Mouse (Mus musculus): Measurements from ENCODE around the gene Lmo3. TPM values are rescaled to one million over a fixed set of nuclear protein-coding genes. Genes with fewer than 3 reads are reported as not detected.

Lmo3 gene
- polyA plus RNA-seq, 1 experiment from 2014 or later, result 0.93 TPM

GRCm38 (mm10) chr6:138383208-138383607, 198.6 kb downstream of the Lmo3 start:
- Histone ChIP-seq H3K9ac (ENCODE audit: low read depth, low read length) (no peak overlapping the region), H3K36me3 (ENCODE audit: insufficient read depth, low read length) (no peaks in the 10 kb centered on the region), H3K4me2 (ENCODE audit: low read length) (no peak overlapping the region), H3K27ac (no peak overlapping the region), H3K9me3 (replicated peaks; ENCODE audit: low read length) (no peaks in the 10 kb centered on the region), H3K27me3 (ENCODE audit: insufficient read depth, low read length) (no peaks in the 10 kb centered on the region), H3K4me3 (replicated peaks; ENCODE audit: low read depth, low read length) (no peak overlapping the region), H3K4me1 (replicated peaks; ENCODE audit: insufficient read depth, low read length) (no peaks in the 10 kb centered on the region)
- DNase-seq (ENCODE audit: low spot score), result no peak
- TF ChIP-seq CTCF (IDR thresholded peaks at IDR 0.05; ENCODE audit: low read depth), result no peak
- no peak for ATAC-seq (replicated peaks; ENCODE audit: low FRiP score, low read depth)
- 71% methylated on average over 1 of the region's 1 CpGs for WGBS

- WGBS, result 84% methylated on average over 2 of the region's 2 CpGs
- no peaks in the 10 kb centered on the region for H3K36me3 ChIP-seq (ENCODE audit: insufficient read depth, low read length)
- H3K4me2 ChIP-seq (ENCODE audit: low read length), result no peak overlapping the region
- H3K9me3 ChIP-seq (replicated peaks; ENCODE audit: low read length), result no peaks in the 10 kb centered on the region
- no peak overlapping the region for H3K9ac ChIP-seq (ENCODE audit: low read depth, low read length)
- no peak for TF ChIP-seq CTCF (IDR thresholded peaks at IDR 0.05; ENCODE audit: low read depth)
- H3K27me3 ChIP-seq (ENCODE audit: insufficient read depth, low read length), result no peaks in the 10 kb centered on the region
- H3K4me1 ChIP-seq (replicated peaks; ENCODE audit: insufficient read depth, low read length), result no peaks in the 10 kb centered on the region
- no peak overlapping the region for H3K27ac ChIP-seq
- no peak overlapping the region for H3K4me3 ChIP-seq (replicated peaks; ENCODE audit: low read depth, low read length)
- no peak for DNase-seq (ENCODE audit: low spot score)
- ATAC-seq (replicated peaks; ENCODE audit: low FRiP score, low read depth), result no peak
Measured at GRCm38 (mm10) chr6:138371176-138371575, 210.6 kb downstream of the Lmo3 start.

- Histone ChIP-seq H3K9ac (ENCODE audit: low read depth, low read length) (no peak overlapping the region), H3K4me2 (ENCODE audit: low read length) (no peak overlapping the region), H3K36me3 (ENCODE audit: insufficient read depth, low read length) (no peaks in the 10 kb centered on the region), H3K4me1 (replicated peaks; ENCODE audit: insufficient read depth, low read length) (no peaks in the 10 kb centered on the region), H3K27me3 (ENCODE audit: insufficient read depth, low read length) (no peaks in the 10 kb centered on the region), H3K9me3 (replicated peaks; ENCODE audit: low read length) (no peaks in the 10 kb centered on the region), H3K4me3 (replicated peaks; ENCODE audit: low read depth, low read length) (no peak overlapping the region), H3K27ac (no peak overlapping the region)
- DNase-seq (ENCODE audit: low spot score), result no peak
- no peak for TF ChIP-seq CTCF (IDR thresholded peaks at IDR 0.05; ENCODE audit: low read depth)
- 50% methylated on average over 5 of the region's 5 CpGs for WGBS
- no peak for ATAC-seq (replicated peaks; ENCODE audit: low FRiP score, low read depth)
Measured at GRCm38 (mm10) chr6:138364111-138364510, 217.7 kb downstream of the Lmo3 start.

GRCm38 (mm10) chr6:138350587-138351345, 231.0 kb downstream of the Lmo3 start:
- H3K27me3 ChIP-seq (ENCODE audit: insufficient read depth, low read length), result no peaks in the 10 kb centered on the region
- TF ChIP-seq CTCF (IDR thresholded peaks at IDR 0.05; ENCODE audit: low read depth), result no peak
- H3K9ac ChIP-seq (ENCODE audit: low read depth, low read length), result no peak overlapping the region
- no peaks in the 10 kb centered on the region for H3K36me3 ChIP-seq (ENCODE audit: insufficient read depth, low read length)
- ATAC-seq (replicated peaks; ENCODE audit: low FRiP score, low read depth) (peak; percentile 68; the same call in 1 of the 2 replicates), DNase-seq (ENCODE audit: low spot score) (no peak)
- H3K4me2 ChIP-seq (ENCODE audit: low read length), result no peak overlapping the region
- no peaks in the 10 kb centered on the region for H3K4me1 ChIP-seq (replicated peaks; ENCODE audit: insufficient read depth, low read length)
- no peaks in the 10 kb centered on the region for H3K9me3 ChIP-seq (replicated peaks; ENCODE audit: low read length)
- no peak overlapping the region for H3K27ac ChIP-seq
- H3K4me3 ChIP-seq (replicated peaks; ENCODE audit: low read depth, low read length), result no peak overlapping the region
- WGBS, result 68% methylated on average over 3 of the region's 3 CpGs

GRCm38 (mm10) chr6:138346558-138346957, 235.2 kb downstream of the Lmo3 start:
- no peak overlapping the region for H3K4me2 ChIP-seq (ENCODE audit: low read length)
- H3K9me3 ChIP-seq (replicated peaks; ENCODE audit: low read length), result no peaks in the 10 kb centered on the region
- DNase-seq (ENCODE audit: low spot score) (no peak), ATAC-seq (replicated peaks; ENCODE audit: low FRiP score, low read depth) (no peak)
- H3K36me3 ChIP-seq (ENCODE audit: insufficient read depth, low read length), result no peaks in the 10 kb centered on the region
- no peaks in the 10 kb centered on the region for H3K27me3 ChIP-seq (ENCODE audit: insufficient read depth, low read length)
- TF ChIP-seq CTCF (IDR thresholded peaks at IDR 0.05; ENCODE audit: low read depth), result no peak
- H3K4me1 ChIP-seq (replicated peaks; ENCODE audit: insufficient read depth, low read length), result no peaks in the 10 kb centered on the region
- no peak overlapping the region for H3K27ac ChIP-seq
- H3K4me3 ChIP-seq (replicated peaks; ENCODE audit: low read depth, low read length), result no peak overlapping the region
- H3K9ac ChIP-seq (ENCODE audit: low read depth, low read length), result no peak overlapping the region
- 82% methylated on average over 4 of the region's 4 CpGs for WGBS

GRCm38 (mm10) chr6:138335858-138336257, 245.9 kb downstream of the Lmo3 start:
- no peaks in the 10 kb centered on the region for H3K9me3 ChIP-seq (replicated peaks; ENCODE audit: low read length)
- no peak overlapping the region for H3K4me3 ChIP-seq (replicated peaks; ENCODE audit: low read depth, low read length)
- no peak overlapping the region for H3K4me2 ChIP-seq (ENCODE audit: low read length)
- TF ChIP-seq CTCF (IDR thresholded peaks at IDR 0.05; ENCODE audit: low read depth), result no peak
- H3K27ac ChIP-seq, result no peak overlapping the region
- DNase-seq (ENCODE audit: low spot score) (no peak), ATAC-seq (replicated peaks; ENCODE audit: low FRiP score, low read depth) (no peak)
- no peak overlapping the region for H3K9ac ChIP-seq (ENCODE audit: low read depth, low read length)
- H3K36me3 ChIP-seq (ENCODE audit: insufficient read depth, low read length), result no peaks in the 10 kb centered on the region
- no peaks in the 10 kb centered on the region for H3K4me1 ChIP-seq (replicated peaks; ENCODE audit: insufficient read depth, low read length)
- 76% methylated on average over 4 of the region's 4 CpGs for WGBS
- no peaks in the 10 kb centered on the region for H3K27me3 ChIP-seq (ENCODE audit: insufficient read depth, low read length)

- Histone ChIP-seq H3K9ac (ENCODE audit: low read depth, low read length) (no peak overlapping the region), H3K36me3 (ENCODE audit: insufficient read depth, low read length) (no peaks in the 10 kb centered on the region), H3K27me3 (ENCODE audit: insufficient read depth, low read length) (no peaks in the 10 kb centered on the region), H3K4me2 (ENCODE audit: low read length) (no peak overlapping the region), H3K4me3 (replicated peaks; ENCODE audit: low read depth, low read length) (no peak overlapping the region), H3K27ac (no peak overlapping the region), H3K9me3 (replicated peaks; ENCODE audit: low read length) (no peaks in the 10 kb centered on the region), H3K4me1 (replicated peaks; ENCODE audit: insufficient read depth, low read length) (no peaks in the 10 kb centered on the region)
- 75% methylated on average over 7 of the region's 7 CpGs for WGBS
- no peak for TF ChIP-seq CTCF (IDR thresholded peaks at IDR 0.05; ENCODE audit: low read depth)
- no peak for DNase-seq (ENCODE audit: low spot score)
- no peak for ATAC-seq (replicated peaks; ENCODE audit: low FRiP score, low read depth)
Measured at GRCm38 (mm10) chr6:138333991-138334390, 247.8 kb downstream of the Lmo3 start.

All from kidney, postnatal 0 days (tissue).